Mouse (Mus musculus) midbrain, embryonic 11.5 days (tissue): ENCODE results near the gene Hirip3. TPM values are rescaled to one million over a fixed set of nuclear protein-coding genes. Genes with fewer than 3 reads are reported as not detected.

Source experiments
- ATAC-seq: fragments of 200-750 bp; cut with Nextera tagmentation; 2 replicates; pipeline ENCODE4 v1.8.0; 2017; ENCODE audit warnings: moderate TSS enrichment, moderate library complexity; ENCODE audit not compliant: low FRiP score
- DNase-seq: peaks from one replicate; pipeline ENCODE4 v3.0.0; 2015; ENCODE audit warnings: low spot score; ENCODE audit errors: missing footprints
- H3K27ac ChIP-seq: fragments of 300-500 bp; sonication (generic); 2 replicates; pipeline ENCODE4 v1.5.1; 2014; ENCODE audit warnings: low read depth, low read length
- H3K27me3 ChIP-seq: fragments of 300-500 bp; sonication (generic); 2 replicates; pipeline ENCODE4 v1.6.1; 2014; ENCODE audit warnings: mild to moderate bottlenecking, low read length, moderate library complexity, mixed read lengths; ENCODE audit not compliant: control insufficient read depth, insufficient read depth
- H3K36me3 ChIP-seq: fragments of 300-500 bp; sonication (generic); 2 replicates; pipeline ENCODE4 v1.6.1; 2014; ENCODE audit warnings: mild to moderate bottlenecking, low read length, moderate library complexity, mixed read lengths; ENCODE audit not compliant: control insufficient read depth, insufficient read depth
- H3K4me1 ChIP-seq: fragments of 300-500 bp; sonication (generic); 2 replicates; pipeline ENCODE4 v1.6.1; 2014; ENCODE audit warnings: low read length; ENCODE audit not compliant: control insufficient read depth, insufficient read depth
- H3K4me2 ChIP-seq: fragments of 300-500 bp; sonication (generic); 2 replicates; pipeline ENCODE4 v1.6.1; 2014; ENCODE audit warnings: mild to moderate bottlenecking, moderate library complexity
- H3K4me3 ChIP-seq: fragments of 300-500 bp; sonication (generic); 2 replicates; pipeline ENCODE4 v1.5.1; 2014; ENCODE audit warnings: low read depth, low read length
- H3K9ac ChIP-seq: fragments of 300-500 bp; sonication (generic); 2 replicates; pipeline ENCODE4 v1.6.1; 2014; ENCODE audit warnings: low read length
- H3K9me3 ChIP-seq: fragments of 300-500 bp; sonication (generic); 2 replicates; pipeline ENCODE4 v1.6.1; 2016; ENCODE audit warnings: low read length; ENCODE audit not compliant: control insufficient read depth
- WGBS: fragments of 180-500 bp; shearing (Covaris S2); extraction: QIAGEN DNeasy Blood & Tissue Kit; methylation state at CpG from one replicate; pipeline ENCODE4 v1.1.7; 2014; 5-methylcytosine and 5-hydroxymethylcytosine counted together
- polyA plus RNA-seq: library from polyadenylated mRNA; unstranded; fragments of >200 nt; fragmentation: Nextera tagmentation; extraction: Ambion mirVana; gene quantifications from 2 replicates; pipeline ENCODE4 v1.2.1, GENCODE M21; 2014

The Hirip3 gene
- polyA plus RNA-seq, 1 experiment from 2014 or later, result 23.8 TPM

DNA sequence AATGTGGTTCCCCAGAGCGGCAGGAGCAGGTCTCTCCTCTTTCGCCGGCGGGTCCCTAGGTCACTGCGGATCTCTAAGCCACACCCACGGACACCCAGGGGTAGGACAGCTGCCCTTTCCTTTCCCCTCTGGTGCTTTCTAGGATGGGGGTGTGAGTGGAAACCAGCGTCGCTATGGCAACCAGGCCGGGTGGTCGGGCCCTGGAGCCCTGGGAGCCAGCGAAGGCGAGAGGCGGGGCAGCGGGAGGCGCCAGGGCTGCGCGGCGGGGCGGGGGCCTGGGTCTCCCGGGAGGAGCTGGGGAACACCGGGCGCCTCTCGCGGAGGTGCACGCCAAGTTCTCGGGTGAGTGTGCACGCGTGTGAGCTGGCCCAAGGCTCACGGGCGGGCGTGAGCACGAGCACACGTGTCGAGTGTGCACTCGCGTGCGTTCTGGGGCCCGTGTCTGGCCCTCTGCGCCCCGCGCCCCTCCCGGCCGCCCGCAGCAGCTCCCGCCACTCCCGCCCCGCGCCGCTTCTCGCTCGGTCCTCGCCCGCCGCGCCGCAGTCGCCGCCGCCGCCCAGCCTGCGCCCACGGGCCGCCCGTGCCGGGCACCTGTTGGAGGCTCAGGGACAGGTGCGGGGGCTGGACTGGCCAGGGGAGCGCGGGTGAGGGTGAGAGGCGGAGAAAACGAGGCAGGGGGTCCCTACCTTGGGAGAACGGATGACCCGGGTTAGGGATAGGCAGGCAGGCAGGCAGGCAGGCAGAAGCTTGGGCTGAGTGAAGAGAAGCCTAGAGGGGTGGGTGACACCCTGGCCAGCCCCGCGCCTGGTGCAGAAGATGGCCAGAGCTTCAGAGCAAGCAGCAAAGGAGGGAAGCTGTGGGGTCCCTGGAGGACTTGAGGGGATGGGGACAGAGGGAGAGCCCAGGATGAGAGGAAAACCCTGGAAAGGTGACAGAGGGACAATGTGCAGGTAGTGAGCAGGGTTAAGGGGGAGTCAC, 14.1 kb upstream of the Hirip3 start:
- under 1% methylated on average over 70 of the region's 74 CpGs for WGBS
- Histone ChIP-seq H3K36me3 (peaks cover 4% of the 10 kb centered on the region; the same call in 1 of the 2 replicates), H3K4me1 (peaks cover 20% of the 10 kb centered on the region), H3K27ac (no peak overlapping the region), H3K9ac (peak overlapping the region; percentile 80), H3K27me3 (peaks cover 17% of the 10 kb centered on the region), H3K9me3 (no peaks in the 10 kb centered on the region), H3K4me2 (peak overlapping the region; percentile 100), H3K4me3 (peak overlapping the region; percentile 56)
- ATAC-seq (peak; percentile 72), DNase-seq (peak; percentile 94)

- peak overlapping the region; percentile 56 for H3K4me3 ChIP-seq
- WGBS, result 28% methylated on average over 10 of the region's 10 CpGs
- ATAC-seq (peak; percentile 12; the same call in 1 of the 2 replicates), DNase-seq (no peak)
- H3K9ac ChIP-seq, result peak overlapping the region; percentile 80
- H3K9me3 ChIP-seq, result no peaks in the 10 kb centered on the region
- H3K36me3 ChIP-seq, result peaks cover 12% of the 10 kb centered on the region; the same call in 1 of the 2 replicates
- peaks cover 17% of the 10 kb centered on the region for H3K27me3 ChIP-seq
- H3K27ac ChIP-seq, result no peak overlapping the region
- H3K4me2 ChIP-seq, result peak overlapping the region; percentile 100
- H3K4me1 ChIP-seq, result peaks cover 22% of the 10 kb centered on the region
Observed at GRCm38 (mm10) chr7:126848794-126849193, 13.0 kb upstream of the Hirip3 start.

- DNase-seq (no peak), ATAC-seq (no peak)
- Histone ChIP-seq H3K4me1 (peaks cover 22% of the 10 kb centered on the region), H3K27ac (no peak overlapping the region), H3K9ac (no peak overlapping the region), H3K4me2 (no peak overlapping the region), H3K27me3 (peaks cover 17% of the 10 kb centered on the region), H3K4me3 (no peak overlapping the region), H3K9me3 (no peaks in the 10 kb centered on the region), H3K36me3 (peaks cover 13% of the 10 kb centered on the region; the same call in 1 of the 2 replicates)
- 90% methylated on average over 6 of the region's 6 CpGs for WGBS
Observed at GRCm38 (mm10) chr7:126850161-126850560, 11.6 kb upstream of the Hirip3 start.

DNA sequence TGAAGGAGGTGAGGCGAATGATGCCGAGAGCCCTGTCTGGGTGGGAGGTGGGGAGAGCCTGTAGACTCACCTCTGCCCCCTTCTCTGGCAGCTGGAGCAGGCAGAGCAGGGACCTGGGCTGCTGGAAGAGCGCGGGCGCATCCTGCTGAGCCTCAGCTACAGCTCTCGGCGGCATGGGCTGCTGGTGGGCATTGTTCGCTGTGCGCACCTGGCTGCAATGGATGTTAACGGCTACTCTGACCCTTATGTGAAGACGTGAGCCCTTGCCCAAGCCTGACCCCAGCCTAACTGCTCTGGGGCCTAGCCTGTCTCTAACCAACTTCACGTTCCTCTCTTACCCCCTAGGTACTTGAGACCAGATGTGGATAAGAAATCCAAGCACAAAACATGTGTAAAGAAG, 10.6 kb upstream of the Hirip3 start:
- Histone ChIP-seq H3K4me2 (no peak overlapping the region), H3K4me3 (no peak overlapping the region), H3K4me1 (peaks cover 22% of the 10 kb centered on the region), H3K36me3 (peaks cover 19% of the 10 kb centered on the region; the same call in 1 of the 2 replicates), H3K9me3 (no peaks in the 10 kb centered on the region), H3K27me3 (peaks cover 17% of the 10 kb centered on the region), H3K9ac (0 out of 2 replicates have a peak overlapping the region, but pooled peaks have one; percentile 28), H3K27ac (no peak overlapping the region)
- DNase-seq, result no peak
- 36% methylated on average over 12 of the region's 12 CpGs for WGBS
- ATAC-seq, result no peak

- Histone ChIP-seq H3K4me3 (no peak overlapping the region), H3K9me3 (no peaks in the 10 kb centered on the region), H3K27ac (no peak overlapping the region), H3K4me1 (peaks cover 14% of the 10 kb centered on the region), H3K4me2 (no peak overlapping the region), H3K36me3 (peaks cover 21% of the 10 kb centered on the region; the same call in 1 of the 2 replicates), H3K9ac (no peak overlapping the region), H3K27me3 (peaks cover 12% of the 10 kb centered on the region)
- ATAC-seq (no peak), DNase-seq (no peak)
- 87% methylated on average over 5 of the region's 5 CpGs for WGBS
Observed at GRCm38 (mm10) chr7:126853454-126853853, 8.3 kb upstream of the Hirip3 start.

GRCm38 (mm10) chr7:126855641-126856040, 6.1 kb upstream of the Hirip3 start:
- Histone ChIP-seq H3K9ac (no peak overlapping the region), H3K27ac (no peak overlapping the region), H3K4me3 (no peak overlapping the region), H3K36me3 (peaks cover 26% of the 10 kb centered on the region), H3K9me3 (no peaks in the 10 kb centered on the region), H3K27me3 (no peaks in the 10 kb centered on the region; the same call in 1 of the 2 replicates), H3K4me1 (peaks cover 9% of the 10 kb centered on the region), H3K4me2 (no peak overlapping the region)
- no peak for DNase-seq
- 85% methylated on average over 3 of the region's 3 CpGs for WGBS
- ATAC-seq, result no peak

DNA sequence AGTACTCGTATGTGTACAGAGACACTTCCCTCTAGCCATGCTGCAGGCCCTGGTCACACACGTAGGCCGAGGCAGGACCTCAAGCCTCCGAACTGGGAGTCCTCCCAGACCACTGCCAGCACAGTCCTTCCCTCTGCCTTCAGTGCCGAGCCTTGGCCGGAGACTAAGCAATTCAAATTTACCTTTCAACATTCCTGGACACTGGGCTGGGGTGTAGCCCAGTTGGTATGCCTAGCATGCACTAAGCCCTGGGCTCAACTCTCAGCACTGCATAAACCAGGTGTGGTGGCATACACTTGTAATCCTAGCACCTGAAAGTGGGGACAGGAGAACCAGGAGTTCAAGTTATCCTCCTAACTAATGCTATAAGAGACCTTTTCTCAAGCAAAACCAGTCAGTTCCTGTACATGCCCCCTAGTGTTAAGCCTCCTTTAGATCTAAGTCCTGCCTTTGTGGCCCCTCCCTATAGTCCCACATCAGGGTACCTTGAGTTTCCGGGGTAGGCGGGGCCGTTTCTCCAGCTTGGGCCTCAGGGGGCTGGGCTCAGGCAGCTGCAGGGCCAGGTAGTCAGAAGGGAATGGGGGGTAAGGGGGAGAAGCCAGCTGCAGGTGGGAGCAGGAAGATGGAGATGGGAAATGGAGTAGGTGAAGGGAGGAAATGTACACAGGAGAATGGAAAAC, 4.9 kb upstream of the Hirip3 start:
- H3K4me1 ChIP-seq, result peaks cover 10% of the 10 kb centered on the region
- H3K4me2 ChIP-seq, result no peak overlapping the region
- H3K9ac ChIP-seq, result no peak overlapping the region
- DNase-seq, result no peak
- 74% methylated on average over 9 of the region's 9 CpGs for WGBS
- peaks cover 26% of the 10 kb centered on the region for H3K36me3 ChIP-seq
- H3K4me3 ChIP-seq, result no peak overlapping the region
- H3K27me3 ChIP-seq, result no peaks in the 10 kb centered on the region; the same call in 1 of the 2 replicates
- no peaks in the 10 kb centered on the region for H3K9me3 ChIP-seq
- H3K27ac ChIP-seq, result no peak overlapping the region
- ATAC-seq, result no peak

DNA sequence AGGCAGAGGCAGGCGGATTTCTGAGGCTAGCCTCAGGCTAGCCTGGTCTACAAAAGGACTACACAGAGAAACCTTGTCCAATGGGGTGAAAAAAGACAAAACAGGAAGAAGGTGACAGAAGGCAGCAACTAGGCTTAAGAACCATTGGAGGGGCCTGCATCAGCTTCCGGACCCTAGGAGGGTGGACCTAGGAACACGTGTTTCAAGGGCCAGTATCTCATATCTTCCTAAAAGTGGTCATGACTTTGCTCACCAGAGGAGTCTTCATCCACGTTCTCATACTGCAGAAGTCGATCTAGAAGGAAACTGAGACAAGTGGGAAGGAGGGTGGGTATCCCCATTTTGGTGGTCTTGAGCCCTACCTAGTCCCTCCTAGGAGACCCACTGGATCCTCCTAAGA, 785 bp upstream of the Hirip3 start:
- H3K9me3 ChIP-seq, result no peaks in the 10 kb centered on the region
- H3K27ac ChIP-seq, result no peak overlapping the region

More for the DNA sequence above, 785 bp upstream of the Hirip3 start:
- no peak for DNase-seq
- peak overlapping the region; percentile 81 for H3K9ac ChIP-seq
- H3K4me3 ChIP-seq, result peak overlapping the region; percentile 57
- peaks cover 26% of the 10 kb centered on the region for H3K4me1 ChIP-seq
- ATAC-seq, result no peak
- H3K36me3 ChIP-seq, result peaks cover 19% of the 10 kb centered on the region
- WGBS, result 83% methylated on average over 5 of the region's 5 CpGs
- no peaks in the 10 kb centered on the region for H3K27me3 ChIP-seq
- H3K4me2 ChIP-seq, result peak overlapping the region; percentile 66
